Mouse (Mus musculus): ENCODE data around the gene S100a4. TPM values are rescaled to one million over a fixed set of nuclear protein-coding genes. Genes with fewer than 3 reads are reported as not detected.

S100a4 gene
- polyA plus RNA-seq, 1 experiment from 2014 or later, result not detected

DNA sequence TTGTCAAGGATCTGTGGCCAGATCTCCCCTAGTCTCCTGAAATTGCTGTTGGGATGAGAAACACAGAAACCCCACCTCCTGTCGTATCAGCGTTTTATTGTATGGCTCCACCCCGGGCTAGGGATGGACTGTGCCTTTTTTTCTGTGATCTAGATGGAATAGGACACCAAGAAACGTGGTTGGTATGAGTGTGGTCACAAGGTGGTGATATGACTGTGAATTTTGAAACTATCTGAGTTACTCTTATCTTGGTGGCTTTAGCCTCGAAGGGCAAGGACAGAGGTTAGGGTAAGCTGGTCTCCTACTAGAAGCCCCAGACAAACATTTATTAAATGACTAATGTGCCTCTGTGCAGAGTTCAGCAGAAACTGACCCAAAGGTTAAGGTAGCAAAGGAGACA is 8.0 kb upstream of the S100a4 start:
- no peak overlapping the region for H3K4me3 ChIP-seq (ENCODE audit: low read depth, low read length)
- H3K36me3 ChIP-seq (ENCODE audit: control insufficient read depth, insufficient read depth, low read length), result no peaks in the 10 kb centered on the region
- no peak for ATAC-seq (ENCODE audit: insufficient read depth, low FRiP score, low TSS enrichment)
- 73% methylated on average over 5 of the region's 5 CpGs for WGBS
- H3K27me3 ChIP-seq (ENCODE audit: control insufficient read depth, insufficient read depth, low read length), result no peaks in the 10 kb centered on the region
- H3K4me2 ChIP-seq (ENCODE audit: low read depth), result no peak overlapping the region
- H3K4me1 ChIP-seq (ENCODE audit: control insufficient read depth, insufficient read depth, low read length), result no peaks in the 10 kb centered on the region
- H3K9me3 ChIP-seq (ENCODE audit: control insufficient read depth, low read length), result no peaks in the 10 kb centered on the region
- no peak overlapping the region for H3K27ac ChIP-seq (ENCODE audit: low read depth, low read length)
- DNase-seq (ENCODE audit: low spot score), result no peak
- no peak overlapping the region for H3K9ac ChIP-seq (ENCODE audit: low read length)

DNA sequence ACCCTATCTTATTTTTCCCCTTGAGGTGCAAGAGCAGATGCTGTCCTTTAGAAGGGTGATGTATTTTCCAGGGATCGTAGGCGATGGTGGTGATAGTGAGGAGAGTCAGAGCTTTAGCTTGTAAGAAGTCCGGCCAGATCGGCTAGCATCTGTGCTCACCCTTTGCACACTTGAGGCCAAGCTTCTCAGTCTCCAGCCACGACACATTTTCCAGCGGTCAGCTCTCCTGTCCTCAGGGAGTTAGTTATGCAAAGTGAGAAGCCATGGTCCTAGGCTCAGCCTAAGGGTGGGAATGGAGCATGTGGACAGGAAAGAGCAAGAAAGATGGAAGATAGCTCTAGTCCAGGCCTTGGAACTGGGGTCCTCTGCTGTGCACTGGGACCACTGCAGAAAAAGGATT is 6.8 kb upstream of the S100a4 start:
- Histone ChIP-seq H3K4me3 (ENCODE audit: low read depth, low read length) (no peak overlapping the region), H3K4me1 (ENCODE audit: control insufficient read depth, insufficient read depth, low read length) (no peaks in the 10 kb centered on the region), H3K4me2 (ENCODE audit: low read depth) (no peak overlapping the region), H3K27ac (ENCODE audit: low read depth, low read length) (no peak overlapping the region), H3K9ac (ENCODE audit: low read length) (no peak overlapping the region), H3K9me3 (ENCODE audit: control insufficient read depth, low read length) (no peaks in the 10 kb centered on the region), H3K36me3 (ENCODE audit: control insufficient read depth, insufficient read depth, low read length) (no peaks in the 10 kb centered on the region), H3K27me3 (ENCODE audit: control insufficient read depth, insufficient read depth, low read length) (no peaks in the 10 kb centered on the region)
- WGBS, result 91% methylated on average over 6 of the region's 6 CpGs
- ATAC-seq (ENCODE audit: insufficient read depth, low FRiP score, low TSS enrichment), result no peak
- no peak for DNase-seq (ENCODE audit: low spot score)

DNA sequence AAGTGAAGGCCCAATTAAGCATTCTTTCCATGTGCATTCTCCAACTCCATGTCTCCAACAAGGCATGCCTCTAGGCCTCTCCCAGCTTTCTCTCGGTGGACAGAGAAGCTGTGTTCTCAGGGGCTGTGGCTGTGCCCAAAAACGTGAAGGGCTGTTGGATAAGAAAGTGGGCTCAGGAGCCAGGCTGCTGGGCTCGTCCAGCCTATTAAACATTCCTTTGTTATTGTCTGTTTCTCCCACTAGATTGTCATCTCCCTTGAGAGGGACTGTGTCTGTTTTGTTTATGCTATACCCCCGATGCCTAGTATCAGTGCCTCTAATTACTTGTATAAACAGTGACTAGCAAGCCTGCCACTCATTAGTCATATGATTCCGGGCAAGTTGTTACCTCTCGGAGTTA is 5.8 kb upstream of the S100a4 start:
- no peak for ATAC-seq (ENCODE audit: insufficient read depth, low FRiP score, low TSS enrichment)
- H3K36me3 ChIP-seq (ENCODE audit: control insufficient read depth, insufficient read depth, low read length), result no peaks in the 10 kb centered on the region
- no peaks in the 10 kb centered on the region for H3K4me1 ChIP-seq (ENCODE audit: control insufficient read depth, insufficient read depth, low read length)
- no peak overlapping the region for H3K9ac ChIP-seq (ENCODE audit: low read length)
- H3K9me3 ChIP-seq (ENCODE audit: control insufficient read depth, low read length), result no peaks in the 10 kb centered on the region
- H3K27ac ChIP-seq (ENCODE audit: low read depth, low read length), result no peak overlapping the region
- H3K4me2 ChIP-seq (ENCODE audit: low read depth), result no peak overlapping the region
- H3K4me3 ChIP-seq (ENCODE audit: low read depth, low read length), result no peak overlapping the region
- 64% methylated on average over 6 of the region's 6 CpGs for WGBS
- no peaks in the 10 kb centered on the region for H3K27me3 ChIP-seq (ENCODE audit: control insufficient read depth, insufficient read depth, low read length)
- DNase-seq (ENCODE audit: low spot score), result no peak

DNA sequence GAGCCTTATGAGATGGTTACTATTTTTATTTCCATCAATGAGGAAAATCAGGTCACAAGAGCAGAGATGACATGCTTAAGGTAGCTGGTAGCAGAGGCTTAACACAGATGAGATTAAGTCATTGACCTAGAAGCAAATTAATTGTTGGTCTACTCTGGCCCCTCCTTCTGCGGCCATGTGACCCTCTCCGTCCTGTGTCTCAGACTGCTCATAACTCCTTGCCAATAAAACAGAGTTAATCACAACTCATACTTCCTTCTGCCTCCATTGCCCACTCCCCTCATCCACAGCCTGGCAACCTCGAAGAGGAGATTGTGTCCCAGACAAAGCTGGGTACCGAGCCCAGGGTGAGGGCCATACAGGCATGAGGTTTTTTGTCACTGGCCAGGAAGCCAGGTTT is 5.4 kb upstream of the S100a4 start:
- no peaks in the 10 kb centered on the region for H3K27me3 ChIP-seq (ENCODE audit: control insufficient read depth, insufficient read depth, low read length)
- no peak for ATAC-seq (ENCODE audit: insufficient read depth, low FRiP score, low TSS enrichment)
- no peak overlapping the region for H3K9ac ChIP-seq (ENCODE audit: low read length)
- DNase-seq (ENCODE audit: low spot score), result no peak
- H3K9me3 ChIP-seq (ENCODE audit: control insufficient read depth, low read length), result no peaks in the 10 kb centered on the region
- no peak overlapping the region for H3K4me2 ChIP-seq (ENCODE audit: low read depth)
- WGBS, result 85% methylated on average over 4 of the region's 4 CpGs
- no peaks in the 10 kb centered on the region for H3K4me1 ChIP-seq (ENCODE audit: control insufficient read depth, insufficient read depth, low read length)
- no peaks in the 10 kb centered on the region for H3K36me3 ChIP-seq (ENCODE audit: control insufficient read depth, insufficient read depth, low read length)
- H3K27ac ChIP-seq (ENCODE audit: low read depth, low read length), result no peak overlapping the region
- H3K4me3 ChIP-seq (ENCODE audit: low read depth, low read length), result no peak overlapping the region

DNA sequence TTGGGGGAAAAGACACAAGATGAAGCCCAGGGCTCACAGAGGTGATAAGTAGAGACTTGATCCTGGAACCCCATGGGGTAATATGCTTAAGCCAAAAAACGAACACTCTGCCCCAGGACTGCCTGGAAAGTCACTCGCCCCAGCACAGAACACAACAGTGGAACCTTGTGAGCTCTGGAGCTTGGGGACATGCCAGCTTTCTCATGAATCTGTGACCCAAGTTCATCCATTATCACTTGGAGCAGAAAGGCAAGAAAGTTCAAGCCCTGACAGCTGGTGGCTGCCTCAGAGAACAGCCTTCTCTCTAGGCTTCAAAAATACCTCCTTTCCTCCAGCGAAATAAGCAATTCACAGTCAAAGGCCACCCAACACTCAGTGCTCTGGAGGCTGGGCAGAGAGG is 4.2 kb upstream of the S100a4 start:
- Histone ChIP-seq H3K27me3 (ENCODE audit: control insufficient read depth, insufficient read depth, low read length) (no peaks in the 10 kb centered on the region), H3K9ac (ENCODE audit: low read length) (no peak overlapping the region), H3K27ac (ENCODE audit: low read depth, low read length) (no peak overlapping the region), H3K36me3 (ENCODE audit: control insufficient read depth, insufficient read depth, low read length) (no peaks in the 10 kb centered on the region), H3K4me3 (ENCODE audit: low read depth, low read length) (no peak overlapping the region), H3K4me1 (ENCODE audit: control insufficient read depth, insufficient read depth, low read length) (no peaks in the 10 kb centered on the region), H3K4me2 (ENCODE audit: low read depth) (no peak overlapping the region), H3K9me3 (ENCODE audit: control insufficient read depth, low read length) (no peaks in the 10 kb centered on the region)
- WGBS, result 83% methylated on average over 3 of the region's 3 CpGs
- no peak for DNase-seq (ENCODE audit: low spot score)
- no peak for ATAC-seq (ENCODE audit: insufficient read depth, low FRiP score, low TSS enrichment)

- Histone ChIP-seq H3K4me1 (ENCODE audit: control insufficient read depth, insufficient read depth, low read length) (no peaks in the 10 kb centered on the region), H3K4me2 (ENCODE audit: low read depth) (no peak overlapping the region), H3K27ac (ENCODE audit: low read depth, low read length) (no peak overlapping the region), H3K9me3 (ENCODE audit: control insufficient read depth, low read length) (no peaks in the 10 kb centered on the region), H3K4me3 (ENCODE audit: low read depth, low read length) (no peak overlapping the region), H3K36me3 (ENCODE audit: control insufficient read depth, insufficient read depth, low read length) (no peaks in the 10 kb centered on the region), H3K27me3 (ENCODE audit: control insufficient read depth, insufficient read depth, low read length) (no peaks in the 10 kb centered on the region), H3K9ac (ENCODE audit: low read length) (no peak overlapping the region)
- WGBS, result 83% methylated on average over 6 of the region's 6 CpGs
- no peak for DNase-seq (ENCODE audit: low spot score)
- ATAC-seq (ENCODE audit: insufficient read depth, low FRiP score, low TSS enrichment), result no peak
Observed at GRCm38 (mm10) chr3:90600036-90600435, 3.5 kb upstream of the S100a4 start.

- 84% methylated on average over 8 of the region's 8 CpGs for WGBS
- no peak for ATAC-seq (ENCODE audit: insufficient read depth, low FRiP score, low TSS enrichment)
- no peak overlapping the region for H3K4me3 ChIP-seq (ENCODE audit: low read depth, low read length)
Observed at GRCm38 (mm10) chr3:90600458-90601195, 2.9 kb upstream of the S100a4 start.

DNA sequence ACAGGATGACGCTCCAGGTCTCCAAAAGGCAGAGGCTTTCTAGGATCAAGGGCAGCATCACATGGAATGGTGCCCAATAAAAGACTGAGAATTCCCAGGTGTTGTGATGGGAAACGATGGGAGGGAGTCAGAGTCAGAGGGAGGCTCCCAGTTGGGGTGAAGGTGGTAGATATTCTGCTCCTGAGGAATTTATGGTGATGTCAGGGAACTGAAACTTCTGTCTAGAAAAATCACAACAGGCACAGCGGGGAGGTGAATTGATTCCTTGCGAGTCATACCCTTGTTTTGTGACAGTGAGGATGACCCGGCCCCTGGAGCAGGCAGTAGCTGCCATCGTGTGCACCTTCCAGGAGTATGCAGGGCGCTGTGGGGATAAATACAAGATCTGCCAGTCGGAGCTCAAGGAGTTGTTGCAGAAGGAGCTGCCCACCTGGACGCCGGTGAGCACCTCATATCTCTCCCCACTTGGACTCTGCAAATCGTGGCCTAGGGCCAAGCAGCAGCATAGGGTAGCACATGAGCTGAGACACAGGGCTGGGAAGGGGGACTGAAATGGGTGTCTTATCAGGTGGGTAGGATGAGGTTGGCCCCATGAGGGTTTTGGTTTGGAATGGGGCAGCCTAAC is 2.0 kb upstream of the S100a4 start, which contains the start of gene Gm42674:
Gene Gm42674, plus strand, starts transcription at position 419 of the 625 bp plus-strand sequence.
- WGBS, result 87% methylated on average over 11 of the region's 11 CpGs

More at GRCm38 (mm10) chr3:90600458-90601195, 2.9 kb upstream of the S100a4 start:
- no peak for DNase-seq (ENCODE audit: low spot score)
- Histone ChIP-seq H3K9me3 (ENCODE audit: control insufficient read depth, low read length) (no peaks in the 10 kb centered on the region), H3K27ac (ENCODE audit: low read depth, low read length) (no peak overlapping the region), H3K9ac (ENCODE audit: low read length) (no peak overlapping the region), H3K27me3 (ENCODE audit: control insufficient read depth, insufficient read depth, low read length) (no peaks in the 10 kb centered on the region), H3K4me1 (ENCODE audit: control insufficient read depth, insufficient read depth, low read length) (no peaks in the 10 kb centered on the region), H3K36me3 (ENCODE audit: control insufficient read depth, insufficient read depth, low read length) (no peaks in the 10 kb centered on the region), H3K4me2 (ENCODE audit: low read depth) (no peak overlapping the region)

GRCm38 (mm10) chr3:90604416-90604815 is 845 bp downstream of the S100a4 start:
- Histone ChIP-seq H3K4me3 (ENCODE audit: low read depth, low read length) (no peak overlapping the region), H3K36me3 (ENCODE audit: control insufficient read depth, insufficient read depth, low read length) (no peaks in the 10 kb centered on the region), H3K4me1 (ENCODE audit: control insufficient read depth, insufficient read depth, low read length) (no peaks in the 10 kb centered on the region), H3K9ac (ENCODE audit: low read length) (no peak overlapping the region), H3K27me3 (ENCODE audit: control insufficient read depth, insufficient read depth, low read length) (no peaks in the 10 kb centered on the region), H3K4me2 (ENCODE audit: low read depth) (no peak overlapping the region), H3K27ac (ENCODE audit: low read depth, low read length) (no peak overlapping the region), H3K9me3 (ENCODE audit: control insufficient read depth, low read length) (no peaks in the 10 kb centered on the region)
- 80% methylated on average over 4 of the region's 4 CpGs for WGBS
- peak; percentile 36 for DNase-seq (ENCODE audit: low spot score)
- no peak for ATAC-seq (ENCODE audit: insufficient read depth, low FRiP score, low TSS enrichment)

More for the DNA sequence above, 2.0 kb upstream of the S100a4 start, which contains the start of gene Gm42674:
- Histone ChIP-seq H3K9ac (ENCODE audit: low read length) (no peak within 1 kb of the TSS), H3K4me1 (ENCODE audit: control insufficient read depth, insufficient read depth, low read length) (no peaks in the 10 kb centered on the region), H3K9me3 (ENCODE audit: control insufficient read depth, low read length) (no peaks in the 10 kb centered on the region), H3K27ac (ENCODE audit: low read depth, low read length) (no peak within 1 kb of the TSS), H3K27me3 (ENCODE audit: control insufficient read depth, insufficient read depth, low read length) (no peaks in the 10 kb centered on the region), H3K4me2 (ENCODE audit: low read depth) (no peak within 1 kb of the TSS), H3K36me3 (ENCODE audit: control insufficient read depth, insufficient read depth, low read length) (no peaks in the 10 kb centered on the region), H3K4me3 (ENCODE audit: low read depth, low read length) (no peak within 1 kb of the TSS)
- no peak for DNase-seq (ENCODE audit: low spot score)
- no peak for ATAC-seq (ENCODE audit: insufficient read depth, low FRiP score, low TSS enrichment)

Measured in neural tube, embryonic 11.5 days (tissue).